Mouse (Mus musculus): ENCODE data around the gene Prkag2. TPM values are rescaled to one million over a fixed set of nuclear protein-coding genes. Genes with fewer than 3 reads are reported as not detected.

Gene Prkag2
- polyA plus RNA-seq, 1 experiment from 2014 or later: 36.4 TPM

- Histone ChIP-seq H3K9ac (ENCODE audit: low read depth, low read length) (peak overlapping the region; percentile 79), H3K27me3 (ENCODE audit: insufficient read depth, low read length) (no peaks in the 10 kb centered on the region), H3K9me3 (replicated peaks; ENCODE audit: low read length) (no peaks in the 10 kb centered on the region), H3K36me3 (ENCODE audit: insufficient read depth, low read length) (0 out of 2 replicates have a peak, but pooled peaks cover 3% of the 10 kb centered on the region), H3K4me3 (replicated peaks; ENCODE audit: low read depth, low read length) (peak overlapping the region; percentile 60), H3K27ac (peak overlapping the region; percentile 92), H3K4me1 (replicated peaks; ENCODE audit: insufficient read depth, low read length) (peaks cover 8% of the 10 kb centered on the region), H3K4me2 (ENCODE audit: low read length) (peak overlapping the region; percentile 91)
- 0% methylated on average over 26 of the region's 26 CpGs for WGBS
- ATAC-seq (replicated peaks; ENCODE audit: low FRiP score, low read depth): peak; percentile 27
- no peak for TF ChIP-seq CTCF (IDR thresholded peaks at IDR 0.05; ENCODE audit: low read depth)
- DNase-seq (ENCODE audit: low spot score): peak; percentile 43
Observed at GRCm38 (mm10) chr5:24907737-24908136, 192.7 kb downstream of the Prkag2 start.

GRCm38 (mm10) chr5:24906844-24907243 lies 193.6 kb downstream of the Prkag2 start:
- H3K36me3 ChIP-seq (ENCODE audit: insufficient read depth, low read length): 0 out of 2 replicates have a peak, but pooled peaks cover 3% of the 10 kb centered on the region
- no peak overlapping the region for H3K27ac ChIP-seq
- no peak for ATAC-seq (replicated peaks; ENCODE audit: low FRiP score, low read depth)
- WGBS: 73% methylated on average over 9 of the region's 9 CpGs
- H3K4me2 ChIP-seq (ENCODE audit: low read length): peak overlapping the region; percentile 91
- no peaks in the 10 kb centered on the region for H3K9me3 ChIP-seq (replicated peaks; ENCODE audit: low read length)
- peak overlapping the region; percentile 60; the same call in 1 of the 2 replicates for H3K4me3 ChIP-seq (replicated peaks; ENCODE audit: low read depth, low read length)
- H3K9ac ChIP-seq (ENCODE audit: low read depth, low read length): 0 out of 2 replicates have a peak overlapping the region, but pooled peaks have one; percentile 38
- no peak for TF ChIP-seq CTCF (IDR thresholded peaks at IDR 0.05; ENCODE audit: low read depth)
- no peaks in the 10 kb centered on the region for H3K27me3 ChIP-seq (ENCODE audit: insufficient read depth, low read length)
- peaks cover 8% of the 10 kb centered on the region for H3K4me1 ChIP-seq (replicated peaks; ENCODE audit: insufficient read depth, low read length)
- no peak for DNase-seq (ENCODE audit: low spot score)

GRCm38 (mm10) chr5:24904941-24905340 lies 195.5 kb downstream of the Prkag2 start:
- DNase-seq (ENCODE audit: low spot score): no peak
- H3K4me2 ChIP-seq (ENCODE audit: low read length): no peak overlapping the region
- H3K9ac ChIP-seq (ENCODE audit: low read depth, low read length): no peak overlapping the region
- no peak for ATAC-seq (replicated peaks; ENCODE audit: low FRiP score, low read depth)
- 0 out of 2 replicates have a peak, but pooled peaks cover 3% of the 10 kb centered on the region for H3K36me3 ChIP-seq (ENCODE audit: insufficient read depth, low read length)
- 89% methylated on average over 9 of the region's 9 CpGs for WGBS
- H3K27me3 ChIP-seq (ENCODE audit: insufficient read depth, low read length): no peaks in the 10 kb centered on the region
- H3K4me1 ChIP-seq (replicated peaks; ENCODE audit: insufficient read depth, low read length): peaks cover 8% of the 10 kb centered on the region
- no peak overlapping the region for H3K27ac ChIP-seq
- H3K9me3 ChIP-seq (replicated peaks; ENCODE audit: low read length): no peaks in the 10 kb centered on the region
- no peak overlapping the region for H3K4me3 ChIP-seq (replicated peaks; ENCODE audit: low read depth, low read length)
- TF ChIP-seq CTCF (IDR thresholded peaks at IDR 0.05; ENCODE audit: low read depth): no peak

- no peak for TF ChIP-seq CTCF (IDR thresholded peaks at IDR 0.05; ENCODE audit: low read depth)
- ATAC-seq (replicated peaks; ENCODE audit: low FRiP score, low read depth): no peak
- no peak overlapping the region for H3K4me3 ChIP-seq (replicated peaks; ENCODE audit: low read depth, low read length)
Observed at GRCm38 (mm10) chr5:24904423-24904822, 196.0 kb downstream of the Prkag2 start.

GRCm38 (mm10) chr5:24904001-24904400 lies 196.4 kb downstream of the Prkag2 start:
- Histone ChIP-seq H3K9ac (ENCODE audit: low read depth, low read length) (no peak overlapping the region), H3K9me3 (replicated peaks; ENCODE audit: low read length) (no peaks in the 10 kb centered on the region), H3K27ac (no peak overlapping the region), H3K36me3 (ENCODE audit: insufficient read depth, low read length) (0 out of 2 replicates have a peak, but pooled peaks cover 3% of the 10 kb centered on the region), H3K4me2 (ENCODE audit: low read length) (no peak overlapping the region), H3K4me1 (replicated peaks; ENCODE audit: insufficient read depth, low read length) (peaks cover 8% of the 10 kb centered on the region), H3K4me3 (replicated peaks; ENCODE audit: low read depth, low read length) (no peak overlapping the region), H3K27me3 (ENCODE audit: insufficient read depth, low read length) (no peaks in the 10 kb centered on the region)
- DNase-seq (ENCODE audit: low spot score) (no peak), ATAC-seq (replicated peaks; ENCODE audit: low FRiP score, low read depth) (no peak)
- 83% methylated on average over 4 of the region's 4 CpGs for WGBS
- TF ChIP-seq CTCF (IDR thresholded peaks at IDR 0.05; ENCODE audit: low read depth): no peak

More at GRCm38 (mm10) chr5:24904423-24904822, 196.0 kb downstream of the Prkag2 start:
- DNase-seq (ENCODE audit: low spot score): no peak
- Histone ChIP-seq H3K9ac (ENCODE audit: low read depth, low read length) (no peak overlapping the region), H3K27ac (no peak overlapping the region), H3K9me3 (replicated peaks; ENCODE audit: low read length) (no peaks in the 10 kb centered on the region), H3K27me3 (ENCODE audit: insufficient read depth, low read length) (no peaks in the 10 kb centered on the region), H3K4me2 (ENCODE audit: low read length) (no peak overlapping the region), H3K36me3 (ENCODE audit: insufficient read depth, low read length) (0 out of 2 replicates have a peak, but pooled peaks cover 3% of the 10 kb centered on the region), H3K4me1 (replicated peaks; ENCODE audit: insufficient read depth, low read length) (peaks cover 8% of the 10 kb centered on the region)
- 83% methylated on average over 8 of the region's 8 CpGs for WGBS

- Histone ChIP-seq H3K27ac (no peak overlapping the region), H3K9ac (ENCODE audit: low read depth, low read length) (no peak overlapping the region), H3K4me3 (replicated peaks; ENCODE audit: low read depth, low read length) (no peak overlapping the region), H3K36me3 (ENCODE audit: insufficient read depth, low read length) (0 out of 2 replicates have a peak, but pooled peaks cover 3% of the 10 kb centered on the region), H3K27me3 (ENCODE audit: insufficient read depth, low read length) (no peaks in the 10 kb centered on the region), H3K9me3 (replicated peaks; ENCODE audit: low read length) (no peaks in the 10 kb centered on the region), H3K4me1 (replicated peaks; ENCODE audit: insufficient read depth, low read length) (peaks cover 8% of the 10 kb centered on the region), H3K4me2 (ENCODE audit: low read length) (no peak overlapping the region)
- DNase-seq (ENCODE audit: low spot score) (peak; percentile 54), ATAC-seq (replicated peaks; ENCODE audit: low FRiP score, low read depth) (no peak)
- WGBS: 29% methylated on average over 4 of the region's 4 CpGs
- peak; percentile 68 for TF ChIP-seq CTCF (IDR thresholded peaks at IDR 0.05; ENCODE audit: low read depth)
Observed at GRCm38 (mm10) chr5:24902835-24903234, 197.6 kb downstream of the Prkag2 start.

- Histone ChIP-seq H3K4me3 (replicated peaks; ENCODE audit: low read depth, low read length) (no peak overlapping the region), H3K9me3 (replicated peaks; ENCODE audit: low read length) (no peaks in the 10 kb centered on the region), H3K36me3 (ENCODE audit: insufficient read depth, low read length) (no peaks in the 10 kb centered on the region), H3K4me2 (ENCODE audit: low read length) (no peak overlapping the region), H3K27me3 (ENCODE audit: insufficient read depth, low read length) (no peaks in the 10 kb centered on the region), H3K27ac (no peak overlapping the region), H3K9ac (ENCODE audit: low read depth, low read length) (no peak overlapping the region), H3K4me1 (replicated peaks; ENCODE audit: insufficient read depth, low read length) (no peaks in the 10 kb centered on the region)
- no peak for DNase-seq (ENCODE audit: low spot score)
- TF ChIP-seq CTCF (IDR thresholded peaks at IDR 0.05; ENCODE audit: low read depth): no peak
- WGBS: 89% methylated on average over 4 of the region's 4 CpGs
- no peak for ATAC-seq (replicated peaks; ENCODE audit: low FRiP score, low read depth)
Observed at GRCm38 (mm10) chr5:24895606-24896005, 204.8 kb downstream of the Prkag2 start.
